Mouse (Mus musculus): ENCODE results near the gene Rbbp6.

The Rbbp6 gene

DNA sequence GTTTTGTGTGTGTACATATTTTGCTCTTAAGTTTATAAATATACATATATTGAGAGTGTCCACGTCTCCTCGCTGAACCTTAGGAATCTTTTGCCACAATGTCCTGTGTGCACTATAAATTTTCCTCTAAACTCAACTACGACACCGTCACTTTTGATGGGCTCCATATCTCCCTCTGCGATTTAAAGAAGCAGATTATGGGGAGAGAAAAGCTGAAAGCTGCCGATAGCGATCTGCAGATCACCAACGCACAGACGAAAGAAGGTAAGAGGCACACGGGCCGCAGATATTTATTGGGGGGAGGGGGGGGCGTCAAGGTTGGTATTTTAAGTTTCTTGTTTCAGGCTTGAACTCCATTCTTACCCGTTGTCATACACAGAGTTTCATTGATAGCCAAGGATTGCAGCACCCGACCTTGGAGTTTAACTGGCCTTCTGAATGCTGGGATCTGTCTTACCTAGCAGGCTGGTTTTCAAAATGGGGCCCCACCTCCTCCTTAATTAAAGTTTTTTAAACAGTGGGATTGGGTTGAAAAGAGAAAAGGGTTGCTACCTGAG, 5.5 kb downstream of the Rbbp6 start:
- DNase-seq (ENCODE audit: low spot score), result no peak

DNA sequence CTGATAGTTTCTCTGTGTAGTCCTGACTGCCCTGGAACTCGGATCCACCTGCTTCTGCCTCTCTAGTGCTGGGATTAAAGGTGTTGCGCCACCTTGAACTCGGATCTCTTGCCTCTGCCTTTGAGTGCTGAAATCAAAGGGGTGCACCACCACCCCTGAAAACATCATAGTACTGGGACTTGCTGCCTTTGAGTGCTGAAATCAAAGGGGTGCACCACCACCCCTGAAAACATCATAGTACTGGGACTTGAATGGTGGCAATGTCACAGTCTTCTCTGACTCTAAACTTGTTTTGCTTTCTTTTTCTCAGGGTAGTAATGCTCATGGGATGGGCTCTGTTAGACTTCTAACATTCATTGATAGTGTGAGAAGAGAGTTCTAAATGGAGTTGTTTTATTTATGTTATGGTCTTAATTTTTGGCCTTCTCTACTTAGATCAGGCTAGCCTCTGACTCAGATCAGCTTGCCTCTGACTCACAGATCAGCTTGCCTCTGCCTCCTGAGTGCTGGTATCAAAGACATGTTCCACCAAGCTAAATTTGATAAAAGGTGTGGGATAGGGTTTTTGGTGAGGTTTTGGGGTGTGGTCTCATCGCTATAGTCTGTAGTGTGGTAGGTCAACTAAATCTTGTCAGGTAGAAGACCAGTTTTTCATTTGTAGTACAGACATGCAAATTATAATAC, 6.7 kb downstream of the Rbbp6 start:
- DNase-seq (ENCODE audit: low spot score), result no peak

DNA sequence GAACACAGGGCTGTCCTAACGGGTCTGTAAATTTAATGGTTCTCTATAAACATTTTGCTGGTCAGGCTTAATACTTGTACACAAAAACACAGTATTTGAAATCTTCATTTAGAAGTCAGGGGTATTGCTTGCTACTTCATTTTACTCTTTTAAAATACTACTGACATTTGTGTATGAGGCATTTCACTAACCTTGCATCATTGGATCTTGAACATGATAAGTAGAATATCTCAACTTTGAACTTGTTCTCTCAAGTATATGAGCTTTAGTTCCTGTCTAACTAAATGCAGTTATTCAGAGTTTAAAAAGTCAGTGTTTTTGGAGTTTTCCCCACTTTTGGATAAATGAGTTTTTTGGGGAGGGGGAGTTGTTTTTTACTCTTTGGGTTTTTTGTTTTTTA, 14.0 kb downstream of the Rbbp6 start:
- DNase-seq (ENCODE audit: low spot score), result no peak

DNA sequence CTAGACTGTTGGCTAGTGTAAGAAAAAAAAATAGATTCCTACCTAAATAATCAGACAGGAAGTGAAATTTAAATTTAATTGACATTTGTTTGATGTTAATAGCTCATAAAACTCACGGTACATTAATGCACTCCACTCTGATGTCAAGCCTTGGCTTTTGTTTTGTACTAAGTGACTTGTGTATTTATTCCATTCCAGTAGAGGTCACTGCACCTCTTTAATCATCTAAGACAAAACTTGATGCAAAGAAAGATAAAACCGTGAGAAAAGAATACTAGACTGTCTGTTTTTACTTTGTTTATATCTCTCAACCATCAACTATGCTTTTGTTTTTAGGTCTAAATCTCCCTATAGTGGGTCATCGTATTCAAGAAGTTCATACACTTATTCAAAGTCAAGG, 32.7 kb downstream of the Rbbp6 start:
- no peak for DNase-seq (ENCODE audit: low spot score)

DNA sequence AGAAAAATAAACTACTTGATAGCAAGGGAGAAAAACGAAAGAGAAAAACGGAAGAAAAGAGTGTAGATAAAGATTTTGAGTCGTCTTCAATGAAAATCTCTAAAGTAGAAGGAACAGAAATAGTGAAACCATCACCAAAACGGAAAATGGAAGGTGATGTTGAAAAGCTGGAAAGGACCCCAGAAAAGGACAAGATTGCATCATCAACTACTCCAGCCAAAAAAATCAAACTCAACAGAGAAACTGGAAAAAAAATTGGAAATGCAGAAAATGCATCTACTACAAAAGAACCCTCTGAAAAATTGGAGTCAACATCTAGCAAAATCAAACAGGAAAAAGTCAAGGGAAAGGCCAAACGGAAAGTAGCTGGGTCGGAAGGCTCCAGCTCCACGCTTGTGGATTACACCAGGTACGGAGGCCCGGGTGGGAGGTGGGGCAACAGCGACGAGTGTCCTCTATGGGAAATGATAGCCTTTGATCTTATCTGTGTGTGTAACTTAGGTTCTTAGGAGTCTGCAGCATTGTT, 34.4 kb downstream of the Rbbp6 start:
- DNase-seq (ENCODE audit: low spot score), result no peak

DNA sequence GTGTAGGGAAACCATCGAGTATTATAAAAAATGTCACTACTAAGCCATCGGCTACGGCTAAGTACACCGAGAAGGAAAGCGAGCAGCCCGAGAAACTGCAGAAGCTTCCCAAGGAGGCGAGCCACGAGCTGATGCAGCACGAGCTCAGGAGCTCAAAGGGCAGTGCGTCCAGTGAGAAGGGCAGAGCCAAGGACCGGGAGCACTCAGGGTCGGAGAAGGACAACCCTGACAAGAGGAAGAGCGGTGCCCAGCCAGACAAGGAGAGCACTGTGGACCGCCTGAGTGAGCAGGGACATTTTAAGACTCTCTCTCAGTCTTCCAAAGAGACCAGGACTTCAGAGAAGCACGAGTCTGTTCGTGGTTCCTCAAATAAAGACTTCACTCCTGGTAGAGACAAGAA, 35.3 kb downstream of the Rbbp6 start:
- no peak for DNase-seq (ENCODE audit: low spot score)

DNA sequence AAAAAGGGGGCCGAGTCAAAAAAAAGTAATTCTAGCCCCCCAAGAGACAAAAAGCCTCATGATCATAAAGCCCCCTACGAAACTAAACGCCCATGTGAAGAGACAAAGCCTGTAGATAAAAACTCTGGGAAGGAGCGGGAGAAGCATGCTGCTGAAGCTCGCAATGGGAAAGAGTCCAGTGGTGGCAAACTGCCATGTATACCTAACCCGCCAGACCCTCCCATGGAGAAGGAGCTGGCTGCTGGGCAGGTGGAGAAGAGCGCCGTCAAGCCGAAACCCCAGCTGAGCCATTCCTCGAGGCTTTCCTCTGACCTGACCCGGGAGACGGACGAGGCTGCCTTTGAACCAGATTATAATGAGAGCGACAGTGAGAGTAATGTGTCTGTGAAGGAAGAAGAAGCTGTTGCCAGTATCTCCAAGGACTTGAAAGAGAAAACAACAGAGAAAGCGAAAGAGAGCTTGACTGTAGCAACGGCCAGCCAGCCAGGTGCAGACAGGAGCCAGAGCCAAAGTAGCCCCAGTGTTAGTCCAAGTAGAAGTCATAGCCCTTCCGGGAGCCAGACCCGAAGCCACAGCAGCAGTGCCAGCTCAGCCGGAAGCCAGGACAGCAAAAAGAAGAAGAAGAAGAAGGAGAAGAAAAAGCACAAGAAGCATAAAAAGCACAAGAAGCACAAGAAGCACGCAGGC, 36.0 kb downstream of the Rbbp6 start:
- DNase-seq (ENCODE audit: low spot score), result no peak

DNA sequence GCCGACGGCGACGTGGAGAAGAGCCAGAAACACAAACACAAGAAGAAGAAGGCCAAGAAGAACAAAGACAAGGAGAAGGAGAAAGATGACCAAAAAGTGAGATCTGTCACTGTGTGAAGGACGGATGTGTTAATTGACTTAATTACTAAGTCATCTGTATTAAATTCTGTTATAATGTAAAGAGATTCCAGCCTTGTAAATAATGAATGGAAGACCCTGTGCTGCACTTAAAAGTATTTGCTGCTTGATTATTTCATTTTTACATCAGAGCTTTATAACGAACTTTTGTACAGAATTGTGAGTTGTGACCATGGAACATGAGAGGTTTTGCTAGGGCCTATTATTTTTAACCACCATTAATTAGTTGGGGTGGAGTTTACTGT, 36.5 kb downstream of the Rbbp6 start:
- DNase-seq (ENCODE audit: low spot score), result no peak

DNA sequence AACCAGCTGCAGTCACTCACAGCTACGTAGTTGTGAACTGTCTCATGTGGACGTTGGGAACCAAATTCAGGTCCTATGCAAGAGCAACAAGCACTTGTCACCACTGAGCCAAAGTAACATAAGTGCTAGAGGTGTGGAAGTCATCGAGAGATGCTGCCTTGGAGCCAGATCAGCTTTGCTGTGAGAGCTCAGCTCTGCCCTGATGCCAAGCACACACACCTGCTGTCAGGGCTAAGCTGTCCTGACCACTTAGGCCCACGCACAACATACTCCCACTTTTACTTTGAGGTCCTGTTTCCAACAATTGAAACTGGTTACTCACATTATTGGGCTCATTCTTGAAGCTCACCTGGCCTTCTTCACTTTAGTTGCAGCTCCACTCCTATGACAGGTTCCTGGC, 37.7 kb downstream of the Rbbp6 start:
- DNase-seq (ENCODE audit: low spot score), result no peak

DNA sequence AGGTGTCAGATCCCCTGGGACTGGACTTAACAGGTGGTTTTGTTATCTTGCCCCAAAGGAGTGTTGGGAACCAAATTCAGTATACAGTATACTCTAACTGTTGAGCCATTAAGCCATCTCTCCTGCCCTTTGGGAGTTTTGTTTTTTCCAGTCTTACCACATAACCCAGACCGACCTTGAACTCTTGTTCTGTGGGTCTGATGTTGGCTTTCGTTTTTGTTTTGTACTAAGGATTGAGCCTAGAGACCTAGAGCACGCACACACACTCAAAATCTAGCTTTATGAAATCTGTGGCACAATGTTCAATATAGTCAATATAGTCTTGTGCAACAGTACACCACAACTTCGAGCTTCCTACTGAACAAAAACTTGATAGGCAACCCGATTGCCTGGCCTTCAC, 39.0 kb downstream of the Rbbp6 start:
- no peak for DNase-seq (ENCODE audit: low spot score)

DNA sequence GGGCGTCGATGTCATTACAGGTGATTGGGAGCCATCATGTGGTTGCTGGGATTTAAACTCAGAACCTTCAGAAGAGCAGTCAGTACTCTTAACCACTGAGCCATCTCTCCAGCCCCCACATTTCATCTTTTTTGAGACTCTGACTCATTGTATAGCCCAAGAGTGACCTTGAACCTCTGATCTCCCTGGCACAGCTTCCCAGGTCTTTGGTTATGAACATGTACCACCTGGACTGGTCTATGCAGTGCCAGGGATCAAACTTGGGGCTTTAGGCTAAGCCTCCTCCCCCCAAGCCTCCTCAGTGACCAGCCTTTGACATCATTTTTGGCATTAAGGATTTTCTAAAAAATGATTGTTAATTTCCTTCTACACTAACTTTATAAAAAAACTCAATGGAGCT, 40.8 kb downstream of the Rbbp6 start:
- no peak for DNase-seq (ENCODE audit: low spot score)

DNA sequence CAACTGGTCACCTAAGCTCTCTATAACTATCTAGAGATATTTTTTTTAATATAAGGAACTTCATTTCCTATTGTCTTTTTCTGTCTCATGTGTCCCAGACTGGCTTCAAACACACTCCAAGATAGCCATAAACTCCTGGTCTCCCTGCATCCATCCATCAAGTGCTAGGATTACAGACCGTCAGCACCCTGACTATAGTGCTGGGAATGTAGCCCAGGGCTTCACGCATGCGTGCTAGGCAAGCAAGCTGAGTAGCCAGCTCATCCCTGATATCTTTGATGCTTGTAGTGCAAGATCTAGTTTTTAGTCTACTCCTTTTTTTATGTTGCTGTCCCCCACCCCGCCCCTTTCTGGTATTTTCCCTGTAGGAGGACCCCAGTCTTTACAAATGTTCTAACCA, 42.3 kb downstream of the Rbbp6 start:
- DNase-seq (ENCODE audit: low spot score), result no peak

DNA sequence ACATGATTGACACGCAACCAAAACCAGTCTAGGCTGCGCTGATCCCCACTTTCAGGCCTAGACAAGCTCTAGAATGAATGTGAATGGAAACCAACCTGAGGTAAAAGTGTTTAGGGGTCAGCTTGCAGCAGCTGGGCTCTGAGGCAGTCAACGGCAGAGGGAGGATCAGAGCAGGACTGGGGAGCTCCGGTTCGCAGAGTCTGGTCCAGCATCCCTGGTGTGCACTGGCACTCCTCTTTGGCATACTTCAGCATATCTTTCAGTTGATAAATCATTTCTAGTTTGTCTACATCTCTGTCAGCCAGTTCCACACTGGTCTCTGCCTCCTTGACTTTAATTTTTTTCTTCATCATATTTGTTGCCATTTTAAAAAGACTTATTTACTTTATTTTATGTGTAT, 48.0 kb downstream of the Rbbp6 start:
- DNase-seq (ENCODE audit: low spot score), result no peak

DNA sequence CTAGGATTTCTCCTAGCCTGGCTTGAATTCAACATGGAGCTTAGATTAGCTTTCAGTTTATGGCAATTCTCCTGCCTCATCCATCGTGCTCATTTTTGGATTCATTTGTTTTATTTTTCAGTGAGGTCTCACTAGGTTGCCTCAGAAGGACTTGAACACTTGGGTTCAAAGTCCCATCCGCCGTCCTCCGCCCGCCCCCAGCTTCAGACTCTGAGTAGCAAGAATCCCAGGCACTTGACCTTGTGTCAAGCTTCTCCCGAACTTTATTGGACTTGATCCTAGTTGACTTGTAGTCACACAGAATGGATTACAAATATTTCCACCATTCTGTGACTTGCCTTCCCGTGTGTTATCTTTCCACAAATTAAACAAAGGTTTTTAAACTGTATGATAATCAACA, 49.2 kb downstream of the Rbbp6 start:
- DNase-seq (ENCODE audit: low spot score), result no peak

DNA sequence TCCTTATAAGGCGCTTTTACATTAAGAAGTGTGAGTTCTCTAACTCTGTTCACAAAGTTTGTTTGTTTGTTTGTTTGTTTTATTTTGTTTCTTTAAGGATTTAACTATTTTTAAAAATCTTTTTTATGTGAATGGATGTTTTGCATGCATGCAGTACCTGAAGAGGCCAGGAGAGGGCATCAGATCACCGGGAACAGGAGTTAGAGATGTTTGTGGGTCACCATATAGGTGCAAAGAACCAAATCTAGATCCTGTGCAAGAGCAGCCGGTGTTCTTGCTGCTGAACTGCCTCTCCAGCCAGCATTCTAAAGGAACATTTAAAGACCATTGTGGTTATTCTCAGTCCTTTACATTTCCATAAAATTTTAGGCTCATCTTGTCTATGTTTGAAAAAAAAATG, 52.1 kb downstream of the Rbbp6 start:
- DNase-seq (ENCODE audit: low spot score), result peak; percentile 30

DNA sequence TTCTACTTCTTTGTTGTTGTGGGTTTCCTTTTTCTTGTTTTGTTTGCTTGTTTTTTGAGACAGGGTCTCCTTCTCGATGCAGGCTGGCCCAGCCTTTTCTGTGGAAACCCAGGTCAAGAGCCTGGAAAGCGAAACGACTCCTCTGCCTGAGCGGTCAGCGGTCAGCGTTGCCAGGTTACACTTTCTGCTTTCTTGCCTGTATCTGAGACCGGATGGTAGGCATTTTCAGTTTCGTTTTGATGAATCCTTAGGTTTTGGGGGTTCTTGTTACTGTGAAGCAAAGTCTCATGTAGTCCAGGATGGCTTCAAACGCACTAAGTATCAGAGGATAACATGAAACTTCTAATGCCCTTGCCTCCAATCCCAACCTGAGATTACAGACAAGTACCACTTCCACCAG, 59.6 kb downstream of the Rbbp6 start:
- DNase-seq (ENCODE audit: low spot score), result no peak

DNA sequence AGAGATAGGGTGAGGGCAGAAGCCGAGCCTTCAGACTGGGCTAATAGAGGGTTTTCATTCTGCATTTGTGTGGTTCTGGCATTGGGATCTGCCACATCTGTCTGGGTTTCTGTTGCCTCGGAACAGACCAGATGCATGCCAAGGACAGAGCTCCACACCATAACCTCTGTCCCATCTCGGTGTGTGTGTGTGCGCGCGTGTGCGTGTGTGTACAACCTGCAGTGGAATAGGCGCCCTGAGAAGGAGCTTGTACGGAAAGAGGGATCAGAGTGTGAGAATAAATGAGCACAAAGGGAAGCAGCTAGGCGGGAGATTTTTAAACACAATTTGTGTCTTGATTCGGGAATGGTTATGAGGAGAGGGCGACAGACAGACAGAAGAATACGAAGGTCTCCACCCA, 64.8 kb downstream of the Rbbp6 start:
- no peak for DNase-seq (ENCODE audit: low spot score)

DNA sequence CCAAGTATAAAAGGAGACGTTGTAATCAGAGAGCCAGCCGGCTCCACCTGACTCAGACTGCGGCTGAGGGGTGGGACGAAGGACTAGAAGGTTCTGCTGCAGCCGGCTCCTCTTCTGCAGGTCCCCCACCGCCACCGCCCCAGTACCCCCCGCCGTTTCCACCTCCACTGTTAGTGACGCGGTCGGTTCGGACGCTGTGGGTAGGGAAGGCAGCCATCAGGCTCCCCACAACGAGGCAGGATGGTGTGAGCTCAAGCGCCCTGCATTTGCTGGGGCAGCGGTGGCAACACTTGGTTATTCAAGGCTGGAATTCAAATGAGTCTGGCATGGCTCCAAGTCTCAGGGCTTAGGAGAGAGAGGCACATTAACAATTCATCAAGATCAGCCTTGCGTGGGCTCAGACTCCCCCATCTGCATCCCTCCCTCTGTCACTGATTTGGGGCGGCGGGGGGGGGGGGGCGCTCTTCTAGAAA, 65.3 kb downstream of the Rbbp6 start:
- peak; percentile 29 for DNase-seq (ENCODE audit: low spot score)

DNA sequence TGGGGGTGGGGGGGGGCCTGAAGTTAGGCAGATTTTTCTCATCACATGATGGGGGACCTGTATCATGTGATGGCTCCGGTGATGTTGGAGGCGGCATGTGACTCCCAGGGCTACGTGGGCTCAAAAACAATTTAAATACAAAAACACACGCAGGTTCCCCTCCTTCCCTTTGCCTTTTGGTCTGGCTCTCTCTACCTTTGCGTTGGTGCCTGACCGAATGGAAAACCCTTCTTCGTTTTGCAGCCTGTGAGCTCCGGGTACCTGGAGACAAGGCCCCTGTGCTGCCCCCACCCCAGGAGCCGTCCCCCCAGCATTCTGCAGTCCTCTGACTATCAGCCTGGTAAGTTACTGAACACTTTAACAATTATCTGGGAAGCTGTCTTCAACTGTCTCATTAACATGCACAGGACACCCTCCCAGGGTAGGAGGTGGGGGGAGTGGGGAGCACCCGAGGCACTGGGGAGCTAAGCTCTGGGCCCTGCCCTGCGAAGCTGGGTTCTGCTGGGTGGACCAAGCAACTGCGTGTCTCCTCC, 65.8 kb downstream of the Rbbp6 start:
- DNase-seq (ENCODE audit: low spot score), result no peak

DNA sequence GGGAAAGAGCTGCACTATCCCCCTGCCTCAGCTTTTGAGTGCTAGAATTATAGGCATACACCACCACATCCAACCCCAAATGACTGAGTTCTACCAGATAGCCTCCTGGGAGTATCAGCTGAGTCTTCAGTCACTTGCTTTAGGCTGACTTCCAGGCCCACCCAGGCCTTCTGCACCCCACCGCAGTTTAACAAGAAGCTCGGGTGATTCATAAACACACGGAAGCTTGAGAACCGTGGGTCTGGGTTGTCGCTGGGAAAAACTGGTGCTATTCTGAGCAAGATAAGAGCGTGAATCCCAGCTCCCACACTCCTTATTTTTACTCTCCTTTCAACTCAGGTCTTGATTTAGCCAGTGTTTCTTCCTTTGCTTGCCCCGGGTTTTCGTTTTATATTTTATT, 69.8 kb downstream of the Rbbp6 start:
- no peak for DNase-seq (ENCODE audit: low spot score)

DNA sequence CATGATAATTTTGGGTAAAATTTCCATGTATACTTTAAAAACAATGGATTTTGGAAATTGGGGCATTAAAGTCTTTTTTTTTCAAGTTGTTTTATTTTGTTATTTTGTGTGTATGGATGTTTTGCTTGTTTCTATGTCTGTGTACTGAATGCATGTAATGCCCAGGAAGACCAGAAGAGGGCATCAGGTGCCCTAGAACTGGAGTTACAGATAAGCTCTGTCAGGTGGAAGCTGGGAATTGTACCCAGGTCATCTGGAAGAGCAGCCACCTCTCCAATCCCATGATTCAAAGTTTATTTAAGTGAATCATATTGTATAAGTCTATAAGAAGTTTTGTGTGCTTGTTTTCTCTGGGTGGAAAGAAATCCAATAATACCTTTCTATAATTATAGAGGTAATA, 73.8 kb downstream of the Rbbp6 start:
- DNase-seq (ENCODE audit: low spot score), result no peak

DNA sequence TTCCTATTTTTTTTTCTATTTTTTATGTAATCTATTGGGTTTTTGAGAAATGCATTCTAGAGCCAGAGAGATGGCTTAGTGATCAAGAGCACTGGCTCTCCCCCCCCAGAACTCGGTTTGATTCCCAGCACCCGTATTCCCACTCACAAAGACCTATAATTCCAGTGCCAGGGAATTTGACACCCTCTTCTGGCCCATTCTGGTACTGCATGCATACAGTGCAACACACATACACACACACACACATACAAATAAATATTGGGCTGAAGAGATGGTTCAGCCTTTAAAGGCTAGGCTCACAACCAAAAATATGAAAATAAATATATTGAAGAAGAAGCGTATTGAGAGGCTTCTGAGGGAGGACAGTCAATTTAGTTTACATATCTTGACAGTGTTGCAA, 79.7 kb downstream of the Rbbp6 start:
- DNase-seq (ENCODE audit: low spot score), result no peak

DNA sequence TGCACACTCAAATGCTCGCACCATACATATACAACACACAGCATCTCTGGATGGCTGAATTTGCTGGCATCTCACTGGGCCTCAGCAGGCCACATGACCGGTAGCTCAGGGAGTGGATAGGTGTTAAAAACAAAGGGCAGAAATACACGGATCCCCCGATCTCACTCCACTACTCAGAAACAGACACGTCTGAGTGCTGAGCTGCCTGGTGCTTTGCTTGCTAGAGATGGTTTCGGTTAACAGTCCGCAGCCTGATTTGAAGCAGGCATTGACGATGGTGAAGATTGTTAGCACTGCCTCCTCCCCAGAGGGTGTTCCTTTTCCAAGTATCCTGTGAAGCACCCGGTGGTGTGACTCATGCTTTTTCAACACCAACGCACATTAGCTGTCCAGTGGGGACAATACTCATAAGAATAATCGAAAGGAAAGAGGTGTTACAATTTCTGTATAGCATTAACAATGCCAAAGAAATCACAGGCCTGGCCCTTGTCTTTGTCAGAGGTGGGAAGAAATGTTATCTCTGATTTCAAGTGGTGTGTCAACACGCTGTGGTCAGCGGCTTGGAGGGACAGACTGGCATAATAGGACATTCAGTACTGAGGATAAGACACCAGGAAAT, 81.1 kb downstream of the Rbbp6 start:
- DNase-seq (ENCODE audit: low spot score), result no peak
